Mouse (Mus musculus) adrenal gland, postnatal 36 days (tissue): ENCODE data around the gene Ttc7. TPM values are rescaled to one million over a fixed set of nuclear protein-coding genes. Genes with fewer than 3 reads are reported as not detected.
"Not testable (repeated sequence)": the region's sequence is repeated elsewhere in the genome, so short reads cannot be mapped to it uniquely, and the experiment has no call there.

Experiments
- DNase-seq, 2 experiments: peaks; one replicate each; pipeline ENCODE4 v3.0.0; 2021; ENCODE audit warnings: mixed read lengths in 1 of 2
- total RNA-seq, 2 experiments: library from RNA; stranded (reverse); gene quantifications; 2 replicates each; pipeline ENCODE4 v1.2.3; 2021

Gene Ttc7
- total RNA-seq, 2 experiments from 2014 or later, result 9.5 to 14.3 TPM

DNA sequence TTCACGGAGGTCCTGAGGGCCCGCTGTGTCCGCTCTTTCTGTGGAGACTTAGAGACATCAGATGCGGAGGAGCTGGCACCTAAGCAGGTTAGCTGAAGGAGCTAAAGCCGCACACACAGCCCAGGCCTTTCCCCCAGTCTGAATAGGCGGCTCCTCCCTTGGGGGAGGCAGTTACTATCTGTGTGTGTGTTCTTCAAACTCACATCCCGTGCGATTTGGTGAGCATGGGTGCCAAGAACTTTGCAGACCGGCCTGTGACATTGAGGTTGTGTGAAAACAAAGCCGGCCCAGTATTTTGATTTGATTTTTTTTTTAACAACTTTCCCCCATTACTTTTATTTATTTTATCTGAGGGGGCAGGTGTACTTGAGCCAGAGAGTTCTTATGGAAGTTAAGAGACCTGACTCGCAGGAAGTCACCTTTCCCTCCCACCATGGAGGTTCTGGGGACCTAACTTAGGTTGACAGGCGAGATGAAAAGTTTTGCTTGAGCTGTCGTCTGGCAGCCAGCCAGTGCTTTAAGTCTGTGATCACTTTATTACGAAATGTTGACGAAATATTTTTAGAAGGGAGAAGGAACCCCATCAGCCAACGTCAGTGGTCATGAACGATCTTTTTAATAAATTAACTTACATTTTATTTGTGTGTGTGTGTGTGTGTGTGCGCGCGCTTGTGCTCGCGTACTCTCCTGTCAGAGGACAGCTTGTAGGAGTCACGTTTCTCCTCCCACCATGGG is 3.2 kb downstream of the Ttc7 start:
- no peak for DNase-seq

- no peak for DNase-seq
Measured at GRCm38 (mm10) chr17:87286481-87287143, 3.9 kb downstream of the Ttc7 start.

DNA sequence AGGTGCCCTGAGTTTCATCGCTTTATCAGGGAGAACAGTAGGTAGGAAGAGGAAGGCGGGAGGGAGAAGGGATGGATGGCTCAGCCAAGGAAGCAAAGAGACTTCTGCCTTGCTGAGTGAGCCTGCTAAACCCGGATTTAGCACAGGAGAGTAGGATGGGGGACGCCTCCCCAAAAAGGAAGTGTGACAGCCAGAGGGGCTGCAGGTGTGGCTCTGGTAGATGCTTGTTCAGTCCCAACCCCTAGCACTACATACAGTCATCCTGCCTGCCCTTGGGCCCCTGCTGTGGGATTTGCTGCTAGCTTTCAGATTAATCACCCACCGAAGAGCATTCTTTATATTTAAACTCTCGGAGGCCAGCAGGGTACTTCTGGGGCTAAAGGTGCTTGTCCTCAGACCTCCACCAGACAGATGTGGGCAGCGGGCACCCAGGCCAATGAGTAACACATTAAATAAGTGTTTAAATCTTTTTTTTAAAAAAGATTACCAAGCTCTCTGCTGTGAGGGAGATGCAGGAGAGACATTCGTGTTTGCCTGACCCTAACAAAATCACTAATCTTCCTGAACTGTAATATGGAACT is 4.6 kb downstream of the Ttc7 start:
- DNase-seq, result no peak

- no peak for DNase-seq
Measured at GRCm38 (mm10) chr17:87288131-87288530, 5.4 kb downstream of the Ttc7 start.

- DNase-seq, result no peak
Measured at GRCm38 (mm10) chr17:87289367-87289766, 6.7 kb downstream of the Ttc7 start.

GRCm38 (mm10) chr17:87291037-87291436 is 8.4 kb downstream of the Ttc7 start:
- no peak for DNase-seq

DNA sequence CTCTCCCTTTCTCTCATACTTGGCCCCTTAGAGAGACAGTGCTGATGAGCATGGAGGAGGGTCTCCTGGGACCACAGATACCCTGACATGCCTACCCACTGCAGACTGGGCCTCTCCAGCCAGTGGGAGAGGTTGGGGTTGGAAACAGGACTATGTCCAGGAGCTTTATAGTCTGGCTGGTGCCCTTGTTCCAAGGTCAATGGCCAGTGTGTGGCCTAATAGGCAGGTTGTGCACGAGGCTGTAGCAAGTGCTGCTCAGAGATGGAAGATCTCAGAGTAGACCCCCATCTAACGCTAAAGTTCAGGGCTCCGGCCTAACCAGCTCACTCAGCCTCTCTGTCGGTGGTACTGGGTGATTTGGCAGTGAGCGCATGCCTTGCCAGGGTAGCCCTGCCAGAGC is 9.1 kb downstream of the Ttc7 start:
- no peak for DNase-seq

GRCm38 (mm10) chr17:87293125-87293524 is 10.4 kb downstream of the Ttc7 start:
- DNase-seq, result no peak

- DNase-seq, result no peak
Measured at GRCm38 (mm10) chr17:87295738-87296137, 13.1 kb downstream of the Ttc7 start.

GRCm38 (mm10) chr17:87296701-87297100 is 14.0 kb downstream of the Ttc7 start:
- DNase-seq, result not testable (repeated sequence)

DNA sequence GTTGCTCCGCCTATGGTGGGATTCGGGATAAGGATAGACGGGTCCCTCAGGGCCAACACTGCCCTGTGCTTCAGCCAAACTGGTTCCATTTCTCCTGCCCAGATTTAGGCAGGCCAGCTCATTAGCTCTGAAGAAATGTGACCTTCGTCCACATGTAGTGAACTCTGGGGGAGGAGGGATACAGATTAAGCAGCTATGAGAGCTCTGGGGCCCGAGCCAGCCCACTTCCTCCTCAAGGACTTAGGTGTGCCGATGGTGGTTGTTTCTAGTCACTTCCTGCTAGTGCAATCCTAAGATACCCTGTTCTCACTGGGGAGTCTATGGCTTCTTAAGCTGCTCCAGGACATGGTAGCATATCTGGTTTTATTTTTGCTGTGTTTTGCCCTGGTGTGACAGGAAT is 16.3 kb downstream of the Ttc7 start:
- peak; percentile 28 to 47 for DNase-seq

DNA sequence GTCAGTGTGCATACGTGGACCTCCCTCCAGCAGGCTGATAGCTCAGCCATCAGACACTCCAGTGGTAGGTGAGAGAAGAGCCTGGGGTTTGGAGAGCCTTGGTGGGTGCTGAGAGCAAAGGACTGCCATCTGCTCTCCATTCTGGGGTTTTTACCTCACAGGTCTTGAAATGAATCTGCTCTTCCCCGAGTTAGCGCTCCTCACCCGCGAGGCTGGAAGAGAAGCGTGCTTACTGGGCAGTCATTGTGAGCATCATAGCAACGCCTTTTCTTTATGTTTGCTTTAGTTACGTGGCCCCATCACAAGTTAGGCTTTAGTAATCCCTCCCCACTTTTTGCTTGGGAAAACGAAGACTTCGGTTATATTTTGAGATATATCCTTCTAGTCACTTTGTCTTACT is 17.7 kb downstream of the Ttc7 start:
- no peak for DNase-seq

- DNase-seq, result not testable (repeated sequence)
Measured at GRCm38 (mm10) chr17:87301607-87302006, 18.9 kb downstream of the Ttc7 start.

DNA sequence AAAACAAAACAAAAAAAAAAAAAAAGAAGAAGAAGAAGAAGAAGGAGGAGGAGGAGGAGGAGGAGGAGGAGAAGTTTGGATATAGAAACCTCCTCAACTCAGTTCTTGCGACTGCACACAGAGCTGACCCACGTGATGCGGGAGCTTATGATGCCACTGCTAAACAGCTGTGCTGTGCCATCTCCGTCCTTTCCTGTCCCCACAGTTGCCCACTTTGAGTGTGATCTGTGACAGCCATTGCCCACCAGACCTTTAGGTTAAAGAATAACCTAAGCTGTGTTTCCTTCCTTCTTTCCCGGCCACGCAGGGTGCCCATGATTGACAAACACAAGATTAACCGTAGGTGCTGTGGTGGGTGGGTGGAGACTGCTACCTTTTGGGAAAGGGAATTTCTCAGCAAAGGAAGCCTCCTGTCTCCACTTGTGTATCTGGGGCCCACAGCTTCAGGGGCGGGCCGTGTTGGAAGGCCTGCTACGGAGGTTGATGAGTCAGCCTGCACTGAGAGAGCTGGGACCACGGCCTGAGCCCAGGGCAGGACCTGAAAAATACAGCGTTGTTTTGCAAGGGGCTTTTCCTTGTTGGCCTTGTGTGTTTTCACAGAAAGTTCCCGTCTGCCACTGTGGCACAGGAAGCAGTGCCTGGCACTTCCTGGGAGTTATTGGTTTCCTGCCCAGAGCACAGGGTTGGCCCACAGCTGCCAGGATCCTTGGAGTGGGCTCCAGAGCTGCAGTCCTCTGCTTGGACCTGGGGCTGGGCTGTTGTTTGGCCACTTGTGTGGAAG is 19.5 kb downstream of the Ttc7 start:
- peak; percentile 61 to 65 for DNase-seq

GRCm38 (mm10) chr17:87304151-87304894 is 21.6 kb downstream of the Ttc7 start:
- DNase-seq, result peak; percentile 46 to 50

GRCm38 (mm10) chr17:87305065-87305464 is 22.4 kb downstream of the Ttc7 start:
- no peak for DNase-seq

DNA sequence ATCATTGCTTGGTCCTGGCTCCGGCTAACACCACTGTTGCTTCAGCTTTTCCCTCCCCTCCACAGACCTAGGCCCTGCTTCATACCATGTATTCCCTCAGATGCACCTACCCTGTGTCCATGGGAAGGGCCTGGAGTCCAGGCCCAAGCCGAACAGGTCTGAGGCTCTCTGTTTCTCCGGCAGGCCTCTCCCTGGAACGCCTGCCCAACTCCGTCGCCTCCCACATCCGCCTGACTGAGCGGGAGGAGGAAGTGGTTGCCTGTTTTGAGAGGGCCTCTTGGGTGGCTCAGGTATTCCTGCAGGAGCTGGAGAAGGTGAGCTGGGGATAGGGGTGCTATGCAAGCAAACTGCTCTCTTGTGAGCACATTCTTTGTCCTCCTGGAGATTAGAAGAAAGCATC is 24.1 kb downstream of the Ttc7 start:
- DNase-seq, result no peak

DNA sequence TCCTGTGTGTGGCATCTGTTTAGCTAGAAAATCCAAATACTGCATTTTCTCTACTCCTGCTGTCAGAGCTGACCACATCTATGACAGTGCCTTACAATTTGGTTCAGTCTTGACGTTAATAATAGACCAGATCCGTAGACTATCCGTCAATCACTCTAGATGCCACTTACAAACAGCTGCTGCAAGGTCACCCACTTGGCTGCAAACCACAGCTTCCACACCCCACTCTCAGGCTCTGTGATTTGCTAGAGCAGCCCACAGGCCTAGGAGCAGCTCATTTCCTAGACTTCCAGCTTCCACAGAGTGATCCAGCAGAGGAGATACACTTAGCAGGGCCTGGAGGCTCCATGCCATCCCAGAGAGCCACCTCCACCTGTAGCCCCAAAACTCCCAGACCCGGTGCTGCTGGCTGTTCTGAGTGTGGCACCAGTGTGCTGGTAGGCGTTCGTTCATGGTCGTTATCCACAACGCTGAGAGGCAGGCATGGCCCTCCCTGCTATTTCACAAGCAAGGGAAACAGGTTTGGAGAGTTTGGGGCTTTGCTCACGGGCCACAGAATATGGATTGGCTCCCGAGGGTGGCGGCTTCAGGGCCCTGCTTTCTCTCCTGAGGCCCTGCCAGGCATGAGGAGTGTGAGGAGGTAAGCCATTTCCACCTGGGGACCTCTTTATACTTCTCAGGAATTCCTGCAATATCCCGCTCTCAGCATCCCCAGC is 26.5 kb downstream of the Ttc7 start:
- DNase-seq, result no peak

DNA sequence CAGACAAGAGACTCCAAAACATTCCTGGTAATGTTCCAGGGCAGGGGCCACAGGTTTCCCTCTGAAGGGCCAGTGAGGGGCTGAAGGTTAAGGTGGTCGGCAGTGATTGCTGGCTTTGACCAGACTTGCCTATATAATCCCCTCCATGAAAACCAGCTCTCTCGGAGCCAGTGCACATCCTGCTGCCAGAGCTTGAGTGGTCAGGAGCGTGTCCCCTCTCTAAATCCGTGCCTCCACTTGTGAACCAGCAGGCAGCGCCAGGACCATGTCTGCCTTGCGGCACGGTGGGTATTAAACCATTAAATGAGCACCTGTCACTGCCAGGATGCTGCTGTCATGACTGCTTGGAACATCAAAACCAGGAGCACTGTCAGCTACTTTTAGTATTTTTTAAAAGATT is 27.8 kb downstream of the Ttc7 start:
- no peak for DNase-seq

GRCm38 (mm10) chr17:87312351-87312750 is 29.7 kb downstream of the Ttc7 start:
- no peak for DNase-seq
